In genomic region chr1:174600041-174600440, GRCm38 (mm10) we compare ENCODE assay signal across 23 mouse cellular contexts.
"Had no signal": no experiment of that assay in that cellular context is flagged by ENCODE, and none has a peak within 500 bp of the region (broad histone marks: within the 10 kb centered on the region; RNA-seq: fewer than 3 reads in every experiment).

No protein-coding gene starts in this region.

- H3K4me3 ChIP-seq: kidney, embryonic 15.5 days; left cerebral cortex, adult 2 months; limb, embryonic 12.5 days; limb, embryonic 15.5 days; liver, embryonic 15.5 days; megakaryocyte, embryonic 14.5 days; midbrain, embryonic 12.5 days; midbrain, embryonic 15.5 days; neural tube, embryonic 12.5 days; neural tube, embryonic 15.5 days had no signal

- H3K9ac ChIP-seq: kidney, embryonic 15.5 days; limb, embryonic 12.5 days; limb, embryonic 15.5 days; liver, embryonic 15.5 days; midbrain, embryonic 12.5 days; midbrain, embryonic 15.5 days; neural tube, embryonic 12.5 days; neural tube, embryonic 15.5 days had no signal

- H3K27me3 ChIP-seq: kidney, embryonic 15.5 days; limb, embryonic 12.5 days; limb, embryonic 15.5 days; liver, embryonic 15.5 days; megakaryocyte, embryonic 14.5 days; midbrain, embryonic 12.5 days; midbrain, embryonic 15.5 days; neural tube, embryonic 12.5 days; neural tube, embryonic 15.5 days had no signal

- H3K4me2 ChIP-seq: kidney, embryonic 15.5 days; limb, embryonic 12.5 days; limb, embryonic 15.5 days; liver, embryonic 11.5 days; liver, embryonic 15.5 days; midbrain, embryonic 12.5 days; midbrain, embryonic 15.5 days; neural tube, embryonic 12.5 days; neural tube, embryonic 15.5 days had no signal

- H3K9me3 ChIP-seq: kidney, embryonic 15.5 days; limb, embryonic 12.5 days; limb, embryonic 15.5 days; liver, embryonic 15.5 days; megakaryocyte, embryonic 14.5 days; midbrain, embryonic 12.5 days; midbrain, embryonic 15.5 days; neural tube, embryonic 12.5 days; neural tube, embryonic 15.5 days had no signal

- H3K4me1 ChIP-seq: kidney, embryonic 15.5 days; limb, embryonic 12.5 days; limb, embryonic 15.5 days; megakaryocyte, embryonic 14.5 days; midbrain, embryonic 12.5 days; midbrain, embryonic 15.5 days; neural tube, embryonic 15.5 days had no signal

- H3K27ac ChIP-seq: kidney, embryonic 15.5 days; left cerebral cortex, adult 2 months; limb, embryonic 12.5 days; limb, embryonic 15.5 days; liver, embryonic 15.5 days; midbrain, embryonic 12.5 days; midbrain, embryonic 15.5 days; neural tube, embryonic 12.5 days; neural tube, embryonic 15.5 days; stomach, postnatal 0 days had no signal

- ATAC-seq: midbrain, embryonic 15.5 days had no signal

- H3K36me3 ChIP-seq: kidney, embryonic 15.5 days; limb, embryonic 12.5 days; limb, embryonic 15.5 days; liver, embryonic 15.5 days; neural tube, embryonic 12.5 days had no signal

- DNase-seq: kidney, adult 8-10 months; kidney, postnatal 10 days; kidney, postnatal 36 days; layer of hippocampus, postnatal 36 days; left cerebral cortex, postnatal 4 days; lung, adult 2 months; lung, postnatal 36 days; right cerebral cortex, adult 18-20 months; right cerebral cortex, postnatal 14 days; right cerebral cortex, postnatal 4 days; thymus, postnatal 25 days had no signal
